Mouse (Mus musculus) thymus, adult 18-20 months (tissue): ENCODE results near the gene Wdhd1.

Source experiments
- DNase-seq, 2 experiments: peaks; one replicate each; pipeline ENCODE4 v3.0.0; 2022; ENCODE audit warnings: mixed read lengths in 2 of 2

Wdhd1 gene

DNA sequence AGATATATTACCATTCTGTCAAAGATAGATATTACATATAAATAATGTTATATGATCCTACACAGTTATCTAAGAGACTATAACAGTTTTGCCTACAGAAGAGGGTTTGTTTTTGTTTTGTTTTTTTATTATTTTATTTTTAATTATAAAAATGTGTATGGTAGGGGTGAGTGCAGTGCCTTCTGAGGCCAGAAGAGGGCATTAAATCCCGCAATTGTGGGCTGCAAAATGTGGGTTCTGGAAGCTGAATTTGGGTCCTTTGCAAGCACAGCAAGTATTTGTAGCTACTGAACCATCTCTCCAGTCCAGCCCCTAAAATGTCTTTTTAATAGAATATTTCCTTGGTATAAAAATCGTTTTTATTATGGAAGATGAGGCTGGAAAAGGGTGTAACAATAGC, 2.4 kb upstream of the Wdhd1 start:
- no peak for DNase-seq

DNA sequence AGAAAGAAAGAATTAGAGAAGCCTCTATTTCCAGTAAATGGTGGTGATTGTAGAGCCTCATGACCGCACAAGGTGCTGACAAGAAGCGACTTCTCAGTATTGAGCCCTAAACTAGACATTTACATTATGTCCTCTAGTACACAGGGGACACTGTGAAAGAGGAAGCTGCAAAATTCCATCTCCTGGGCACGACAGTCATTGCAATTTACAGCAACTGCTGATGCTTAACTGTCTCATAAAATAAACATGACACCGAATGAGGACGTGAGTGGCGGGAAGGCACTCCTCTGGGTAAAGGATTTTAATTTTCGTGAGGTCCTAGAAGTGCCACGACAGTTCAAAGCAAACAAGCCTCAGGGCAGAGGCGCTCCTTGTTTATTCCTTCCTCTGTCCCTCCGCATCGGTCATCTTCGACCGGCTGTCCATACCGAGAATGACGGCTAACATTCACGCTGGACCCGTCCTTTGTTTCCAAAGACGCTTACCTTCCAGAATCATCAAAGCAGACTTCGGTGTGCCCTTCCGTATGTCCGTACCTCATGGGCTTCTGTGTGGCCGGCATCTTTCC, 537 bp downstream of the Wdhd1 start:
- DNase-seq, result no peak

DNA sequence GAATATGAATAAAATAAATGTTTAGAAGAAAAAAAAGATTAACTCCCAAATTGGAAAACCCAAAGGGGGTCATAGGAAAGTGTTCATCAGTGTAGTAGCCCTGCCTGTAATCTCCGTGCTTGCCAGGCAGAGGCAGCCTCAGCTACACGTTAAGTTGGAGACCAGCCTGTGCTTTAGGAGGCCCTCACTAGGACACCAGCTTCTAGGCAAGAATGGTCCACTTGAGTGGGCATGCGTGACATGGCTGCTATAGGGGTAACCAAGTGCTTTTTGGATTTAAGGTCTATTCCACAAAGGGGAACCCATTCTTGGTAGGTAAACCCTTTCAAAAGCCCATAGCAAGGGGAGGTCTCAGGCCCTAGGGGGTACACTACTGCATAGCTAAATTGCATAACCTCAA, 1.2 kb downstream of the Wdhd1 start:
- peak in 1 of 2 experiments; percentile 7 for DNase-seq

- DNase-seq, result no peak
Measured at GRCm38 (mm10) chr14:47273751-47274150, 2.9 kb downstream of the Wdhd1 start.

DNA sequence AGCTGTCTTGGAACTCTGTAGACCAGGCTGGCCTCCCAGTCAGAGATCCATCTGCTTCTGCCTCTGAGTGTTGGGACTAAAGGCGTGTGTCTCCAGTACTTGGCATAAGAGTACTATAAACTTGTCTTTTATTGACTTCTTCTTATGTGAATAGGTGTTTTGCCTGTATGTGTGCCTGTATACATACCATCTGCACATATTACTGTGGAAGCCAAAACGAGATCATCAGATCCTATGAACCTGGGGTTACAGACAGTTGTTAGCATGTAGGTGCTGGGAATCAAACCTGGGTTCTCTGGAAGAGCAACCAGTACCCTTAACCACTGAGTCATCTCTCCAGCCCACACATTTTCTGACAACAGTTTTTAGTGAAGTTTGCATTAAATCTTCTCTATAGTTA, 7.0 kb downstream of the Wdhd1 start:
- no peak for DNase-seq

DNA sequence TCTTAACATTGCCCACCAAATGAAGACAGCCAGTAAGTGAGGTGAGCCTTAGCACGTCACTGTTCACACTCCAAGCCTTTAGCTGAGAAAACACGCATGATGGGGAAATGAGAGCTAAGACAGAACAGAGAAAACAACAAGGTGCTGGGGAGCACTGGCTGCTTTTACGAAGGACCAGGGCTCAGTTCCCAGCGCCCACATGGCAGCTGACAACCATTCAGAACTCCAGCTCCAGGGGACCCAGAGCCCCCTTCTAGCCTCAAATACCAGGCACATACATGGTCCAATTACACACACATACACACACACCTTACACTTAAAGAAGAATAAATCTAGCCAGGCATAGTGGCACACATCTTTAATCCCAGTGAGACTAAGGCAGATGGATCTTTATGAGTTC, 7.6 kb downstream of the Wdhd1 start:
- DNase-seq, result no peak

GRCm38 (mm10) chr14:47265829-47266228, 10.8 kb downstream of the Wdhd1 start:
- no peak for DNase-seq

- DNase-seq, result no peak
Measured at GRCm38 (mm10) chr14:47264866-47265265, 11.8 kb downstream of the Wdhd1 start.

- no peak for DNase-seq
Measured at GRCm38 (mm10) chr14:47249839-47250238, 26.8 kb downstream of the Wdhd1 start.

- DNase-seq, result no peak
Measured at GRCm38 (mm10) chr14:47242753-47243152, 33.9 kb downstream of the Wdhd1 start.

- DNase-seq, result no peak
Measured at GRCm38 (mm10) chr14:47241046-47241445, 35.6 kb downstream of the Wdhd1 start.

DNA sequence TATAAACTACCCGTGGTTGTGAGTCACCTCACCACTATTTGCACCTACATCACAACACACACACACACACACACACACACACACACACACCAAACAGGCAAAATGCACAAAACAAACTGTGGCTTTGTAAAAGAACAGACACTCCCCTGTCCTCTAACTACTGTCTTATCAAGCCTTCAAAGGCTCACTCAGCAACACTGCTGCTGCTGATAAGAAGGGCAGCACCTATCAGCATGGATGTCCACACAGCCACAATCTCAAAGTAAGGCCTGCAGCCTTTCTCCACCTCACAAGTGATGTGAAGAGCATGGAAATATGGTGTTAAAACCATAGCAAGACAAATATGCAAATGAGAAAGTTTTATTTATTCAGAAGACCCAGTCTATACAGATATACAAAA, 36.1 kb downstream of the Wdhd1 start:
- DNase-seq, result no peak

GRCm38 (mm10) chr14:47237286-47237685, 39.4 kb downstream of the Wdhd1 start:
- no peak for DNase-seq

DNA sequence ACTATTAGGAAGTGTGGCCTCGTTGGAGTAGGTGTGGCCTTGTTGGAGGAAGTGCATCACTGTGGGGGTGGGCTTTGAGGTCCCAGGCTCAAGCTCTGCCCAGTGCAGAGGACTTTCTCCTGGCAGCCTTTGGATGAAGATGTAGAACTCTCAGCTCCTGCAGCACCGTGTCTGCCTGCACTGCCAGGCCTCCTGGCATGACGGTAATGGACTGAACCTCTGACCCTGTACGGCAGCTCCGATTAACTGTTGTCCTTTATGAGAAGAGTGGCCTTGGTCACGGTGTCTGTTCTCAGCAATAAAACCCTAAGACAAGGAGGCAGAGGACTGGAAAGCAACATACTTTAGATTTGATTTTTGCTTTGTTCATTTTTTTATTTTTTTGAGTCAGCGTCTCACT, 40.2 kb downstream of the Wdhd1 start:
- no peak for DNase-seq

- no peak for DNase-seq
Measured at GRCm38 (mm10) chr14:47234526-47235250, 42.0 kb downstream of the Wdhd1 start.

DNA sequence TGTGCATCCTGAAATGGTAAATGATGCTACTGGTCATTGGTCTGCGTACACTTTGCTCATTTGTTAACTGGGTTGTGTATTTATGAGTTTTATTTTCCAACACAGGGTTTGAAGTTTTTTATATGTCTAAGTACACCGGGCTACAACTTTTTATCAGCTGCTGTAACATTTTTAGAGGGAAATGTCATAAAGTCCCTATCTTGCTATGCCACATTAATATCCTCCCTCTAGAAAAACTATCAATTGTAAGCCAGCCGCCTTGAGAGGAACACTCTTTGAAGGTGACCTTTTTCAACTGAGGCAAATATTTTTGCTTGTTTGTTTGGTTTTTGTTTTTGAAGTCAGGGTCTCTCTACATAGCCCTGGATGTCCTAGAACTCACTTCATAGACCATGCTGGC, 42.6 kb downstream of the Wdhd1 start:
- DNase-seq, result no peak

- no peak for DNase-seq
Measured at GRCm38 (mm10) chr14:47233602-47234001, 43.1 kb downstream of the Wdhd1 start.

DNA sequence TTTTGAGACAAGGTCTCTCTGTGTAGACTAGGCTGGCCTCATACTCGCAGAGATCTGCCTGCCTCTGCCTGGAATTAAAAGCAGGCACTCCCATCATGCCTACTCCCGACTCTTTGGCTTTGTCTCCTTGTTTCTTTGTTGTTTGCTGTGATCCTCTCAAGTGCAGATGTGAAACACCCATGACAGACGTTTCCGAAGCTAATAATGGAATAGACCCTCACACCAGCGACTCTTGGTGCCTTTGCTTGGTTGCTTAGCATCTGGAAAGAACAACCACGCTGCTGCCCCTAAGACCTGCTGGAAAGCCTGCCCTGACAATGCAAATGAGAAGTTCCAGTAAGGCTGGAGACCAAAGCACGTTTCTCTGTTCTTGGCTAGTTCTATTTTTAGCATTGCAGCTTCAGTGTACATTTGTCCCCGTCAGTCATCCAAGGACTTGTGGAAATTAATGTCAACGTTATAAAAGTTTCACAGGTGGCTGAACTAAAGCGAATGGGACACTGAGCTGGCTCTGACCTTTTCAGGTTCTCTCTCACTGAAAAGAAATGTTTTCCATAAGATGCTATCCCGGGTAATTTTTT, 46.8 kb downstream of the Wdhd1 start:
- DNase-seq, result no peak

DNA sequence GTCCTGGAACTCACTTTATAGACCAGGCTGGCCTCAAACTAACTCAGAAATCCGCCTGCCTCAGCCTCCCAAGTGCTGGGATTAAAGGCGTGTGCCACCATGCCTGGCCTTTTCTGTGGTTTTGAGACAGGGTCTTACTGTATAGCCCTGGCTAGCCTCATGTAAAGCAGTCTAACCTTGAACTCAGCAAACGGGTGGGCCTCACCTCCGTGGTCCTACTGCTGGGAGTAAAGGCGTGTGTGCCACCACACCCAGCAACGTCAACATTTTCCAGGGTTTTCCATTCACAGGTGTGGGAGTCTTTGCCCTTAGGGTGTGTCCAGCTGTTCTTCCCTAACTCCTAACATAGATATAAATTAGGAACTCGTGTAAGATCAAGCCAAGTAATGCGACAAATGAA, 50.7 kb downstream of the Wdhd1 start:
- DNase-seq, result no peak

GRCm38 (mm10) chr14:47224476-47225325, 52.0 kb downstream of the Wdhd1 start:
- DNase-seq, result peak in 1 of 2 experiments; percentile 46

DNA sequence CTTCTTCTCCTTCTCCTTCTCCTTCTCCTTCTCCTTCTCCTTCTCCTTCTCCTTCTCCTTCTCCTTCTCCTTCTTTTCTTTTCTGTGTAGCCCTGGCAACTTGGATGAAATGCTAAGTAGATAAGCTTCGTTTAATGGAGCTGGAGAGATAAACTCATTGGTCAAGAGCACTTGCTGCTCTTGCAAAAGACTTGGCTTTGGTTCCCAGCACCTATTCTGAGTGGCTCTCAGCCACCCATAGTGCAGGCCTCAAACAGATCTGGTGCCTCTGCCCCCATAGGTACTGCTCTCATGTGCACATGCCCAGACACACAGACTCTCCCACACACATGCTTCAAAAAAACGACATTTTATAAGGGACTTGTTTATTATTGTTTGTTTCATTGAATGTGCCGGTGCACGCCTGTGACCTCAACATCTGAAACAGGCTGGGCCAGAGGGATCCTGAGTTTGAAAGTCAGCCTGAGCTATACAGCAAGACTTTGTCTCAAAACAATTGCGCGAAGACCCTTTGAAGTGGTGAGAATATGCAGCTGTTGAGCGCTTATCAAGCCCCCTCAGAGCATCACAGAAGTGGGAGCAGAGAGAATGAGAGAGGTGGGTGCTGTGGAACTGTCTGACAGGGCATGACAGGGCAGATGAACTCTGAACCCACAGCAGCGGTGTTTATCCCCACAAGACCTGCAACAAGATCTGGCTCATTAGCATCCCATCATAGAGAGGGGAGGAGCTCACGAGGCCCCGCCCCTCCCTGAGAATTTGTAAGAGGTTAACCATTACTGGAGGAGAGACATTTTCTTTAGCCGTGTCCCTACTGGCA, 53.8 kb downstream of the Wdhd1 start:
- DNase-seq, result peak; percentile 73 to 89

DNA sequence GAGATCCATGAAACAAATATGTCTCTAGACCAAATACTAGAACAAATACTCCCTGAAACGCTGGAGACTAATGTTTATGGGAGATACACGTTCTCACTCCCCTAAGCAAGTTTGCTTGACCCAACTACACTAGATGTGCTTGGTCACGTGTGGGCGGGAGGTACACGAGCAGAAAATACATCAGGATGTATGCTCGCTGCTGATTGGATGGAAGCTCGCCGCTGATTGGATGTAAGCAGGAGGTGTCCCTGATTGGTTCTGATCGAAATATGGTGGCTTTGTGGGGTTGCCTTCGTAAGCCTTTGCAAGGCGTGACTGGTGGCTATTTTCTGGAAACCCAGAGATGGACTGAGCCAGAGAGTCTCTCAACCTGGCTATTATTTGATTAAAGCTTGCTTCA, 55.1 kb downstream of the Wdhd1 start:
- DNase-seq, result no peak
